Mouse (Mus musculus): ENCODE data around the gene Prm2. TPM values are rescaled to one million over a fixed set of nuclear protein-coding genes. Genes with fewer than 3 reads are reported as not detected.

Prm2 gene
- polyA plus RNA-seq, 1 experiment from 2014 or later = not detected

GRCm38 (mm10) chr16:10782377-10783151 lies 13.4 kb downstream of the Prm2 start:
- H3K9me3 ChIP-seq (replicated peaks) = no peaks in the 10 kb centered on the region
- no peak overlapping the region for H3K27ac ChIP-seq (replicated peaks)
- WGBS = 34% methylated on average over 6 of the region's 6 CpGs
- no peak for DNase-seq (ENCODE audit: low spot score)
- no peak overlapping the region for H3K4me3 ChIP-seq
- H3K27me3 ChIP-seq (ENCODE audit: low read depth, poor library complexity, severe bottlenecking) = peaks cover 26% of the 10 kb centered on the region
- no peaks in the 10 kb centered on the region for H3K36me3 ChIP-seq
- H3K4me1 ChIP-seq = peaks cover 49% of the 10 kb centered on the region

DNA sequence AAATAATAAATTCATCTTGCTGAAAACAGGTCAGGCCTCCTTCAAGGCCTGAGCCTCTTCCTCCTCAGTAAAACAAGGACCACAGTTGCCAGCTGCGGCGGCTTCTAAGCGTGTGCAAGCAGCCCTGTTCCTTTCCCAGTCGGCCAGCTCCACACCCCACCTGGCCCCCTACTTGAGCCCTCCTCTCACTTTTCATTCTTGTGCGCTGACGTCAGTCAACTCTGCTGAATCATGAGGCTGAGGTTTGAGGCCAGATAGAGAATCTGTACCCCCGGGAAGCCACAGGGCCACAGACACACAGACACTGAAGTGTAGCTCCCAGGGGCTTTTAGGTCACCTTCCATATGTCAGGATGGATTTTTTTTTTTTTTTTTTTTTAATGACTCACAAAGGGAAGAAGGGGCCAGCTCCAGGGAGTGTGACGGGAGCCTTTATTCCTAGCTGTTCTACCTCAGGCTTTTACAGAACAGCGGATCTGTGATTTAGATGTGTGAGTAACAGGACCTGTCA lies 14.0 kb downstream of the Prm2 start:
- WGBS = 46% methylated on average over 9 of the region's 9 CpGs
- Histone ChIP-seq H3K27me3 (ENCODE audit: low read depth, poor library complexity, severe bottlenecking) (peaks cover 26% of the 10 kb centered on the region), H3K9me3 (replicated peaks) (no peaks in the 10 kb centered on the region), H3K4me3 (no peak overlapping the region), H3K36me3 (no peaks in the 10 kb centered on the region), H3K27ac (replicated peaks) (no peak overlapping the region; the same call in 1 of the 2 replicates), H3K4me1 (peaks cover 51% of the 10 kb centered on the region)
- no peak for DNase-seq (ENCODE audit: low spot score)

GRCm38 (mm10) chr16:10780631-10781120 lies 15.3 kb downstream of the Prm2 start:
- no peak for DNase-seq (ENCODE audit: low spot score)
- whole genome bisulfite sequencing = 87% methylated on average over 5 of the region's 5 CpGs
- Histone ChIP-seq H3K36me3 (no peaks in the 10 kb centered on the region), H3K4me1 (peaks cover 46% of the 10 kb centered on the region), H3K27ac (replicated peaks) (no peak overlapping the region), H3K27me3 (ENCODE audit: low read depth, poor library complexity, severe bottlenecking) (peaks cover 26% of the 10 kb centered on the region), H3K4me3 (no peak overlapping the region), H3K9me3 (replicated peaks) (no peaks in the 10 kb centered on the region)

GRCm38 (mm10) chr16:10777579-10778160 lies 18.3 kb downstream of the Prm2 start:
- WGBS = 72% methylated on average over 5 of the region's 5 CpGs
- no peak overlapping the region for H3K4me3 ChIP-seq
- DNase-seq (ENCODE audit: low spot score) = no peak
- peaks cover 5% of the 10 kb centered on the region for H3K27me3 ChIP-seq (ENCODE audit: low read depth, poor library complexity, severe bottlenecking)
- H3K27ac ChIP-seq (replicated peaks) = no peak overlapping the region
- H3K36me3 ChIP-seq = no peaks in the 10 kb centered on the region
- peaks cover 22% of the 10 kb centered on the region for H3K4me1 ChIP-seq
- no peaks in the 10 kb centered on the region for H3K9me3 ChIP-seq (replicated peaks)

DNA sequence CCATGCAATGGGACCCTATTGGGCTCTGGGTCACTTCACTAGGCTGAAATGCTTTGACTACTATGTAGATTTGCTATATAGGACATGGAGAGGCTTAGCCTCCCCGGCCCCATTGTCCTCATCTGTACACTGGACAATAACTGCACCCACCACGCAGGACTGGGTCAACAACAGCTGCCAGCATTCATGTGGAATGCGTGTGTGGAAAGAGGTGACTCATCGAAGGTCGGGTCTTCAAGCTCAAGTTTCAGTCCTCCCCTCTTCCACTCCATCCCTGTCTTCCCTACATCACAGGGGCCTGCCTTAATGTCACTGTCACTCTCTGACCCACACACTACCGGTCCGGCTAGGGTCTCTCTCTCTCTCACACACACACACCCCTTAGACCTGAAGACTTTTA lies 19.6 kb downstream of the Prm2 start:
- no peaks in the 10 kb centered on the region for H3K36me3 ChIP-seq
- no peak overlapping the region for H3K4me3 ChIP-seq
- H3K27ac ChIP-seq (replicated peaks) = no peak overlapping the region
- WGBS = 77% methylated on average over 7 of the region's 7 CpGs
- no peaks in the 10 kb centered on the region for H3K9me3 ChIP-seq (replicated peaks)
- no peaks in the 10 kb centered on the region for H3K27me3 ChIP-seq (ENCODE audit: low read depth, poor library complexity, severe bottlenecking)
- no peak for DNase-seq (ENCODE audit: low spot score)
- H3K4me1 ChIP-seq = peaks cover 12% of the 10 kb centered on the region

DNA sequence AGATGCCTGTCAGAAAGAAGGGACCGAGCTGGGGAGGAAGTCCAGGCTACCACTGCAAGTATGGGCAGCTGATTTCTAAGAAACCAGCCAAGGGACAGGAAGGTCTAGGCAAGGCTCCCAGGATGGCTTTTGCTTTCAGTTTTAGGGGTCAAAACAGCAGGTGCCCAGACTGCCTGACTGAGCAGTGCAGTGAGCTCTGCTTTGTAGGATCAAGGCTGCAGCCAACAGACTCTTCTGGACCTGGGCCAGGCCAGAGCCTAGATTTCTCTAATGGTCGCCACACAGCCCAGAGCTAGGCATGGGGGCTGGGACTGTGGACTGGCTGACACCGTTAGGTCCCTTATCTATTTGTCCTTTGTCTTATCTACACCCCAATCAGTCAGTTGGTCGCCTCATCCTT lies 21.2 kb downstream of the Prm2 start:
- Histone ChIP-seq H3K27ac (replicated peaks) (no peak overlapping the region), H3K27me3 (ENCODE audit: low read depth, poor library complexity, severe bottlenecking) (peaks cover 1% of the 10 kb centered on the region), H3K4me3 (no peak overlapping the region), H3K9me3 (replicated peaks) (no peaks in the 10 kb centered on the region), H3K4me1 (peaks cover 17% of the 10 kb centered on the region), H3K36me3 (no peaks in the 10 kb centered on the region)
- no peak for DNase-seq (ENCODE audit: low spot score)
- 69% methylated on average over 4 of the region's 4 CpGs for WGBS

- Histone ChIP-seq H3K4me3 (no peak overlapping the region), H3K27ac (replicated peaks) (no peak overlapping the region), H3K27me3 (ENCODE audit: low read depth, poor library complexity, severe bottlenecking) (peaks cover 5% of the 10 kb centered on the region), H3K36me3 (no peaks in the 10 kb centered on the region), H3K4me1 (peaks cover 17% of the 10 kb centered on the region), H3K9me3 (replicated peaks) (no peaks in the 10 kb centered on the region)
- 90% methylated on average over 8 of the region's 8 CpGs for WGBS
- no peak for DNase-seq (ENCODE audit: low spot score)
Observed at GRCm38 (mm10) chr16:10773543-10773942, 22.4 kb downstream of the Prm2 start.

DNA sequence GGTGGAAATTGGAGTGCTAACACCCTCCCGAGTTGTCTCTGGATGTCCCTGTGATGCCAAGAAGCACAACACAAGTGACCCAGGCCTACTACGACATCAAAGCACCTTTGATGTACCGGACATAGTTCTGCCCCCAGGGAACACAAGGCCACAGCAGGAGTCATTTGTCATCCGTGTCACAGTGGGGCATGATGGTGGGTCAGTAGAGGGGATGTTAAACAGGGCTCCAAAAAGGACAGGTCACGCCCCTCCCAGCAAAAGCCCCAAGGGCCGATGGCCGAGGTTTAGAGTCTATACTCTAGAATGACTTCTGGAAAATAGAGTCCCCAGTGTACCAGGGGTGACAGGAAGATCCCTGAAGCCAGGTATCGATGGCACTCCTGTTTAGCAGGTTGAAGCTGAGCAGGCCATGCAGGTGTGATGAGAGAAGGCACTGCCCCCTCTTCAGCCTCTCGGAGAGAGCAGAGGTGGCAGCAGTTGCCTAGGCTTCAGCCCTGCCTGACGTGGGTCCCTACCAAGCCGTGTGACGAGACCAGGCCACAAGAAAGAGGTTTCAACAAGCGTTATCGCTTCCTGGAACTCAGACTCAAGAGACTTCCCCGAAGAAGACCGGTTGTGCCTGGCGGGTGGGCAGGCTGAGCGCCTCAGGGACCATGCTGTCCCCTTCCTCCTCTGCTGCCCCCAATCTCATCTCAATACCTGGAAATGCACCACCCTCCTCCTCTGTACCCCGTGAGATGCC lies 24.0 kb downstream of the Prm2 start:
- H3K4me3 ChIP-seq = no peak overlapping the region
- whole genome bisulfite sequencing = 72% methylated on average over 19 of the region's 19 CpGs
- H3K36me3 ChIP-seq = no peaks in the 10 kb centered on the region
- H3K9me3 ChIP-seq (replicated peaks) = no peaks in the 10 kb centered on the region
- H3K27me3 ChIP-seq (ENCODE audit: low read depth, poor library complexity, severe bottlenecking) = peaks cover 5% of the 10 kb centered on the region
- peaks cover 12% of the 10 kb centered on the region; the same call in 1 of the 2 replicates for H3K4me1 ChIP-seq
- H3K27ac ChIP-seq (replicated peaks) = no peak overlapping the region
- DNase-seq (ENCODE audit: low spot score) = no peak

DNA sequence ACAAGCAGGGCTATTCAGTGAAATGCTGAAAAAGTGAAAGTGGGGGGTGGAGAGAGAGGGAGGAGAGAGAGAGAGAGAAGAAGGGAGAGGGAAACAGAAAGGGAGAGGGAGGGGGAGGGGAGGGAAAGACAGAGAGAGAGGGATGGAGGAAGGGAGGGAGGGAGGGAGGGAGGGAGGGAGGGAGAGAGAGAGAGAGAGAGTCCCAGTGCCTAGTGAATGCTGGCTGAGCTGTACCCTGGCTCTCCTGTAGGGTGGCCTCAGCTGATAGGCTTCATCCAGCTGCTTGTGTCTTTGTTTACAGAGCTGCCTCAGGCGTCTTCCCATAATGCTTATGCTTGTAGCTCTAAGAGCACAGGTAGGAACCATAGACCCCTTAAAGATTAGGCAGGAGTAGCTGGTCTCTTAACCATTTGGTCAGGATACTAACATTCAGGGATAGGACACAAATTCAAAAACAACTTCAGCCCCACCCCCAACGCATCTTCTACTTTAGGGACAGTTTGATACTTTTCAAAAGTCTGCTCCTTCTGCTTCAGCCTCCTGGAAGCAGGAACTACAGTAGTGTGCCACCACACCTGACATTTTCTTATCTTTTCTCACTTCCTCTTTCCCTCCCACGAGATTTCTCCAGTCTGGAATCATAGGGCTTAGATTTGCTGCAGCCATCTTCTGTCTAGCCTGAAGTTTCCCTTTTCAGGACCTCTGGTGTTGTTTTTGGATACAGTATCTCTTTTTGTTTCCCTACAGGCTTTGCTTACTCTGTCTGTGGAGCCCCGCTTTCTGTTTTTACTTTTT lies 25.2 kb downstream of the Prm2 start:
- no peak for DNase-seq (ENCODE audit: low spot score)
- no peak overlapping the region for H3K27ac ChIP-seq (replicated peaks)
- H3K4me3 ChIP-seq = no peak overlapping the region
- H3K4me1 ChIP-seq = 0 out of 2 replicates have a peak, but pooled peaks cover 5% of the 10 kb centered on the region
- 57% methylated on average over 4 of the region's 4 CpGs for WGBS
- H3K9me3 ChIP-seq (replicated peaks) = no peaks in the 10 kb centered on the region
- no peaks in the 10 kb centered on the region for H3K36me3 ChIP-seq
- peaks cover 5% of the 10 kb centered on the region for H3K27me3 ChIP-seq (ENCODE audit: low read depth, poor library complexity, severe bottlenecking)

DNA sequence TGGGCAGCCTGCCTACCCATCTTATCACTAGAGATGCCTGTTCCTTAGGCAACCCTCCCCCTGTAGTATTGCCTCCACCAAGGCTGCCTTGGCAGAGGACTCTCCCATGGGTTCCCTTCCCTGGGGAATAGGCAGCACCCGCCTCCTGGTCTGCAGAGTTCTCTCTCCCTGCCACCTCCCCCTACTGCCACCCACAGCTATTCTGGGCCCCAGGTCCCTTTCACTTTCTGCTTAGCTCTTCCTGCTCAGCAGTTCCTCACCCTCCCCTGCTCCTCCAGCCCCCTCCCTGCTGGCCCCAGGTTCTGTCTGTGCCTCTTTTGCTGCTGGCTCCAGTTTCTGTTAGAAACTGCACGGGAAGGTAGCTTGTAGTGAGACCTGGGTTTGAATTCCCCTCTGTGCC lies 26.3 kb downstream of the Prm2 start:
- no peak for DNase-seq (ENCODE audit: low spot score)
- Histone ChIP-seq H3K36me3 (no peaks in the 10 kb centered on the region), H3K4me1 (0 out of 2 replicates have a peak, but pooled peaks cover 5% of the 10 kb centered on the region), H3K27me3 (ENCODE audit: low read depth, poor library complexity, severe bottlenecking) (peaks cover 5% of the 10 kb centered on the region), H3K27ac (replicated peaks) (no peak overlapping the region), H3K9me3 (replicated peaks) (no peaks in the 10 kb centered on the region), H3K4me3 (no peak overlapping the region)
- 43% methylated on average over 2 of the region's 2 CpGs for WGBS

GRCm38 (mm10) chr16:10768821-10769220 lies 27.1 kb downstream of the Prm2 start:
- Histone ChIP-seq H3K27ac (replicated peaks) (no peak overlapping the region), H3K36me3 (no peaks in the 10 kb centered on the region), H3K4me3 (no peak overlapping the region), H3K9me3 (replicated peaks) (no peaks in the 10 kb centered on the region), H3K4me1 (0 out of 2 replicates have a peak, but pooled peaks cover 5% of the 10 kb centered on the region), H3K27me3 (ENCODE audit: low read depth, poor library complexity, severe bottlenecking) (peaks cover 5% of the 10 kb centered on the region)
- 70% methylated on average over 9 of the region's 9 CpGs for WGBS
- DNase-seq (ENCODE audit: low spot score) = no peak

DNA sequence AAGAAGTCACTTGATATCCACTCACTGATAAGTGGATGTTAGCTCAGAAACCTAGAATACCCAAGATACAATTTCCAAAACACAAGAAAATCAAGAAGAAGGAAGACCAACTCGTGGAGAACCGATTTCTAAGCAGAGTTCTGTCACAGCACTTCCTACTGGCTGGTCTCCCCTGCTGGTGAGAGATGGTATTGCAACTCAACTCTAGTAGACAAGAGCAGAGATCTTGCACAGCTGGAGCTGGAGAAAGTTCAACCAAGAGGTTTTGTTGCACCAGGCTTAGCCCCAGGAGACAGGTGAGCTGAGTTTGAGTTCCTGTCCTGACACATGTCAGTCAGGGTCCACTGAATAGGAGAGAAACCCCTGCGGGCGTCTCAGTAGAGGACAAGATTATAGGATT lies 28.8 kb downstream of the Prm2 start:
- no peak overlapping the region for H3K4me3 ChIP-seq
- H3K4me1 ChIP-seq = 0 out of 2 replicates have a peak, but pooled peaks cover 5% of the 10 kb centered on the region
- 46% methylated on average over 4 of the region's 4 CpGs for whole genome bisulfite sequencing
- no peaks in the 10 kb centered on the region for H3K9me3 ChIP-seq (replicated peaks)
- H3K27me3 ChIP-seq (ENCODE audit: low read depth, poor library complexity, severe bottlenecking) = peaks cover 5% of the 10 kb centered on the region
- H3K36me3 ChIP-seq = no peaks in the 10 kb centered on the region
- no peak overlapping the region for H3K27ac ChIP-seq (replicated peaks)
- DNase-seq (ENCODE audit: low spot score) = peak; percentile 60

Data from midbrain, embryonic 10.5 days (tissue).